Mouse (Mus musculus) testis, postnatal 14 days (tissue): ENCODE measurements around the gene Gucy1b2.

Experiments used
- DNase-seq: peaks from one replicate; pipeline ENCODE4 v3.0.0; 2021; ENCODE audit warnings: low spot score

The Gucy1b2 gene

DNA sequence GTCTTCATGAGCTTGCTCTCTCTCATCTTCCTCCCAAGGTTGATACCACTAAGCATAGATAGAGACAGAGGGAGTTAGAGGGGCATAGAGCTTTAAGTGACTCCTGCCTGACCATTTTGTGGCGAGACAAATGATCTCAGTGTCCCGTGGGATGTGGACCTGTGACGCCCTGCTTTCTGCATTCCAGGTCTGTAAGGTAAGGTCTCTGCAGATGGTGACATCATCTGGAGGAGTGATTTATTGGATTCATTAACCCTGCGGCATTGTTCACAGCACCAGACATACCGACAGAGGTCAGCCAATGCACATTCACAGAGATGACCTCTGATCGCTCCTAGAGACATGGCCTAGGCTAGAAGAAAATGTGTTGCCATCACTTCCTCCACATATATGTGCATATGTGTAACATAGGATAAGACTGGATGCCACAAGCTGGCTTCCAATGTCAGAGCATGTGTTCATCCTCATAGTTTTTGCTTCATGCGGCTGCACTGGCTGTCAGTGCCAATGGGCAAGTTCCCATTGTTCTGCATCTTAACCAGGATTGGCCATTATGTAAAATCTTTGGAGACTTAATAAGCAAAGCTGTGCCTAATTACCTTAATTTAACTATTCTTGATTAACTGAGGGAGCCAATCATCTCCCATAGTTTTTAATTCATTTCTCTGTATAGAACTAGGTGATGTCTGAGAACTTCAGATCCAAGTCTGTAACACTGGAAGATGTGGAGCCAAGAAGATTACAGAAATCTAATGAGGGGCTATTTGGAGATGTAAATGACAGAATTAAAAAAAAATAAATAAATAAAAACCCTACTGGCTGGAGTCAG, 9.5 kb downstream of the Gucy1b2 start:
- no peak for DNase-seq

DNA sequence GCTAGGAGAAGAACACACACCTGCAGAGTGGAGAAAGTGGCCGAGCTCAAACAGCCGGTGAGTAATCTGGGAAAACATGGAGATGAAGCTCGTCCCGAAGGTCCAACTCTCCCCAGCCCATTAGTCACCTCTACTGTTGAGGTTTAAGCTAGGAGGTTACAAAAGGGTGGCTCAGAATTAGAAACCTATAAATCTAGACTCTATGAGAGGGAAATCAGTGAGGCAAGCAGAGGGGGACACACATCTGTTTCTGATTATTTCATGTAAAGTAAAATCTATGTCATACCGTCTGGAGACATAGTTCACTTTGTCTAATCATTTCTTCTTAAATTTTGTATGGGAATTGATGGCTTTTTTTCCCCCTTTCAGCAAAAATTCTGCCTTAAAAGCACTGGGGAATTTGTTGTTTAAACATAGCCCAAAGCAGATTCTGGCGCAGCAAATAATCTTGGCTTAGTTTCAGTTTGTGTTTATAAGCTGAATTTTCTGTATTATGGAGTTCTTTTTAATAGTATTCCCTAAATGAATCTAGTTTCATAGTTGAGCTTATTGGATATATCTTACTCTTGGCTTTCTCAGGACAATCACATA, 12.2 kb downstream of the Gucy1b2 start:
- no peak for DNase-seq

DNA sequence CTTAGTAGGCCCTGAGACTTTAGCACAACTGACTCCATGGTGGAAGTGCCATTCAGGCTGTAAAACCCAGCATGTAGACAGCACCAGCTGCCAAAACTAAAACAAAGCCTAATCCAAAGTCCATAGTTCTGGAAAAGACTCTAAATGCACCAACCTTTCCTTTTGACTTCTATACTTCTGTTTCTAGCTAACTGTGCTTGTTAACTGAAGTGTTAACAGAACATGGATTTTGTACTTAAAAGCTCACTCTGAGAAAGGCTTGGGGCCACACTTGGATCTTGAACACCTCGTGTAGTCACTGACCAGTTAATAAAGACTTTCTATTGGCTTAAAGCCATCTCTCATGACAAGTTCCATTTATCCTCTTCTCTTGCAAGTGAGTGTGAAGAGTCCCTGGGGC, 13.1 kb downstream of the Gucy1b2 start:
- no peak for DNase-seq

DNA sequence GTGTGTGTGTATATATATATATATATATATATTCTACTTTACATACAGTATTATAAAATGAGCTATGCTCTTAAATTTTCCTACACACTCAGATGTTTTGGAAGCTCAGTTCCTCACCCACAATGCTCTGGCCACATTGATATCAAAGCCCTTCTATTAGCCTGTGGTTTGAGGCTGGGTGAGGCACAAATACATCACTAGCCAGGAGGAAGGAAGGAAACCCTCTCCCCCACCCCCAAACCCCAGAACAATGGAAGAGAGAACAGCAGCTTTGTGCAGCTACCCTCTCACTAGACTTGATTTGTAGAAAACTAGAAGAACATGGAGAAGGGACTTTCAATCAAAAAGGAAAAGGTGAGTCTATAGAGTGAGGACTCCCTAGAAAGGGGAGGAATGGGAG, 16.1 kb downstream of the Gucy1b2 start:
- DNase-seq: no peak

DNA sequence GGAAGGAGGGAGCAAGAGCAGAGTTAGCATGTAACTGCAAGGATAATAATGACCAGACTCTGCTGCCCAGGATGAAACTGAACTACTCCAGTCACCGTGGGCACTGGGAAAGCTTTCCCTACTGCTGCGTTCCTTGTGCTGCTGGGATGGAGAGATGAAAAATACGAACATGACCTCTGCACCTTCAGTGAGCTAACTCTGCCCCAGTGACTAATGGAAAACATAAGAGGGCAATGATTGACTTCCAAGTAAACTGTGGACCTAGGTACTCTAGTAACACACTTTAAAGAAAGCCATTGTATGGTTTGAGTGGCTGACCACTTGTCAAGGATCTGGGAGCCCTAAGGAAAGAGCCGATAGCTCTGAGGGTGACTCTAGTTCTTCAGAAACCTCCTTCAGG, 17.9 kb downstream of the Gucy1b2 start:
- no peak for DNase-seq

DNA sequence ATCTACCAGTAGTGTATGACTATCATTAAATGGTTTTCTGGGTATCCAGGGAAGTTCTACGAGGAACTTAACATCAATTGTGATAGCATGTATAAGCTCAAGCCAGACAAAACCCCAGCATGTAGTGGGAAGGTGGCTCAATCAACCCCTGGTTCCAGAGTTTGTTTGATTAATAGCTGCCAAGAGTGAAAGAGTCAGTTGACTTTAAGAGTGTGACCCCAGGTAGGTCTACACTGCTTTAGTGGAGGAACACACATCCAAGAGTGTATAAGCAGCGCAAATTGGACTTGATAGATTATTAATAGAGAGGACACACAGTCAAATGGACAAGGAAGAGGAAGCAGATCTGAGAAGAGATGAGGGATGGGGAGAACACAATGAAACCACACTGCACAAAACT, 18.3 kb downstream of the Gucy1b2 start:
- DNase-seq: no peak

DNA sequence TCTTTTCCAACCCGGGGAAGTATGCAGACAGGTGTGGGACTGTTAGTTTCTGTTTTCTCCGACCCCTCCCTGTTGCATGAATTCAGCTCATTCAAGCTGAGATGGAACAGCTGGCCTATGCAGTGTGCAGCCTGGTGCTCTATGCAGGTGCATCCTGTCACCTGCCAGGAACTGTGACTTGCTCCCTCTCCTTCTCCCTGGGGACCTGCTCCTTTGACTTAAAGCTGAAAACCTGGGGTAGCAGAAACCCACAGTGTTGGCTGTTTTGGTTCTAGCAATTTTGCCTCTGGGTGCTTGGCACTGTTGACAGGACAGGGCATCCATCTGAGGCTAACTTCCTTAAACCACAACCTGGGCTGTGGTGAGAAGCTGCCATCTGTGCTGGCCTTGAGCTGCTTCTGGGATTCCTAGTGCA, 30.8 kb downstream of the Gucy1b2 start:
- no peak for DNase-seq

DNA sequence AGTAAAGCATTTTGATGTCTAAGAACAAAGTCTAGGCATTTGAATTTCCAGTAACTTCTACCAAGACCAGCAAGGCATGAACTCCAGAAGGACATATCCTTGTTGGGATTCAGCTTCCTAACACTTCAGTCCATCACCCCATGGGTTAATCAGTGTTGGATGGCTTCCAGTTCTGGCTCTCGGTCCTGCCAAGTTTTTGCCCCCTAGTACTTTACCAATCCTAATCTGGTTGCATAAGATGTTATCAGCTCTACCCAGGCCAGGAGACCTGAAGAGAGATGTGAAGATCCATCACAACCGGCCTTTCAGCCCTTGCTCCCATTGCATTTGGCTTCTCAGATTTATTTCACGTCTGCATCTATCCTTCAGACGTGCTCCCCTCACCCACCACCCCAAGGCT, 33.8 kb downstream of the Gucy1b2 start:
- DNase-seq: no peak

DNA sequence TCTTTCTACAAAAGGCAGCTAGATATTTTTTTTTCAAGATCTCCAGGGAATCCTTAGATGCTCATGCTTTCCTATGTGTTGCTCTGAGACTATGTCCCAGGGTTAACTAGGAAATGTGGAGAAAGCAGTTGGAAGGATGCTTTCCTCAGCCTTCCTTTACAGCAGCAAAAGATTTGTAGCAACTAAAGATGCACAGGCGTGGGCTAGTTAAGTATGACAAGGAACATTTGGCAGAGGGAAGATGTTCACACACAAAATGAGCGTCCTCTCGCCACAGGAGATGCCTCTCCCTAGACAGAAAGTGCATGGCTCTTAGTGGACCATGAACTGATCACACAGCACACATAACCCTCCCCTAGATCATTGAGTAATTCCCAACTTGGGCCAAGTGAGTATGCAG, 38.6 kb downstream of the Gucy1b2 start:
- no peak for DNase-seq

DNA sequence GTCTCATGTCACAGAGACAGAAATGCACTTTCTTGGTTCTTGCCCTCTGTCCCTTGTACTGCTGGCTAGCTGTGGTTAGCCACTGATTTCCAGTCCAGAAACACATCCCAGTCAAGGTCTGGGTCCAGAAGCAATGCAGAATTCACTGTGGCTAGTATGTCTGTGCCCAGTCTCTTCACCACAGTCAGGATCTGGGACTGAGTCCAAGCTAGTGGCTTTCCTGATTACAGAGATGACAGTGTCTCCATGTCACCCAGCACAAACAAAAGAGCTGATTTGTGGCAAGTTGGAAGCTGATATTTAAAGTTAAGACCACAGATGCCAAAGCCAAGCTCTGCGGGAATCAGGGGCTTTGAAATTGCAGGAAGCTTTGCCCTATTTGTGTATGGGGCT, 39.4 kb downstream of the Gucy1b2 start:
- peak; percentile 12 for DNase-seq

DNA sequence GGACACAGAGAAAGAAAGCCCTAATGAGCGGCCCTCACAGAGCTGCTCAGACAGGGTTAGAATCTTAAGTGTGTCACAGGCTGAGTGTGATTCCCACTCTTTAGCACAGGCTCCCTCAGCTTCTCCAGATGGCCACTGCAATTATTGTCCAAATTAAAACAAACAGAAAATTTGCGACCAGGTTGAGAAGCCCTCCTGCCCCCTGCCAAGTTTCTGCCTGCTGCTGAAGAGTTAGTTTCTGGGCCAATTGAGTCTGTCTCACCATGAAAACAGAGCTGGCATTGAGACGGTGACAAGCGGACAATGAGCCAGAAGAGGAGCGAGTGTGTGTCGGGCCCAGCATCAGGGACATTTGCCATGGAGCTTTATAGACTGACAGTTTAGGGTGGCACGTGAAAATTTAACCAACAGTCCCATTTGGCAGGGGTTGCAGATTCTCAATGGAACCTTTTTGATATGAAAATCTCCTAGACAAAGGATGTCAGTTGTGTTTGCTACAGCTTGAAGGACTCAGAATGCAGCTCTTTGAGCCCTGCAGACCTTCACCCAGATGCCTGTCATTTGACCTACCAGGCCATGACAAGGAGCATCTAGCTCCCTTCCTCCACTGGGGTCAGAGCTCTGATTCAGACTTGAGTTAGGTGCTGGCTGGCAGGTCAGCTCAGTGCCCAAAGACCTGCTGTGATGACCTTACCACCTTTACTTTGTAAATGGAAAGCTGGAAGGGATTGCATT, 39.9 kb downstream of the Gucy1b2 start:
- DNase-seq: no peak

DNA sequence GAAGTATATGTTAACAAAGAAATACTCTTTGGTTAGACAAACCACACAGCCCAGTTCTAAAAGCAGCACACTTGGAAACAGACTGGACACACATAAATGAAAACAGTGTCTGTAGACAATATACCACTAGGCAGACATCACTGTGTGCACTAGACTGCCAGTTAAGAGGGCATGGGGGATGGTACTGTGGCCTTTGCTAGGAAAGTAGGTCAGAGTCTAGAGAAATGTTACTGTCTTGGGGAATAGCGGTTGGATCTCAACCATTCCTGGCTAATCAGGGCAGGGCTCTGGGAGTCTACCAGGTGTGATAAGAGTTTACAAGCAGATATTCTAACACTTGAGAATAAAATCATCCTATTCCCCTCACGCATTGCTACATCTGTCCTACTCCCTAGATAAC, 60.7 kb downstream of the Gucy1b2 start:
- no peak for DNase-seq

DNA sequence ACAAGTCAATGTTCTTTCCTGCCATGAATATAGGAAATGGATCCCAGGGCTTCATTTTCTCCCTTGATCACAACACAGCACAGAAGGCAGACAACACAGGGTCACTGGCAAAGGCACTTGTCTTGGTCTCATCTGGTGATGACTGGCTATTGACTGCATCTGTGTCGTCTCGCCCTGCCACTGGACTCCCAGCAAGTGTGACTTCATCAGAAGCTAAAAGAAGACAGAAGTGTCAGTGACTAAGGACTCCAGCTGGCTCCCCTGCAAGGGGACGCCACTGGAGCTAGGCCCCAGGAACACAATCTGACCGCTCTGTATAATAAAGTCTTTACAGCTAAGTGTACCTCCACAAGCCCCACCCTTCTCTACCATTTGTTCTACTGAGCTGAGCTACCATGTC, 63.3 kb downstream of the Gucy1b2 start:
- DNase-seq: no peak

DNA sequence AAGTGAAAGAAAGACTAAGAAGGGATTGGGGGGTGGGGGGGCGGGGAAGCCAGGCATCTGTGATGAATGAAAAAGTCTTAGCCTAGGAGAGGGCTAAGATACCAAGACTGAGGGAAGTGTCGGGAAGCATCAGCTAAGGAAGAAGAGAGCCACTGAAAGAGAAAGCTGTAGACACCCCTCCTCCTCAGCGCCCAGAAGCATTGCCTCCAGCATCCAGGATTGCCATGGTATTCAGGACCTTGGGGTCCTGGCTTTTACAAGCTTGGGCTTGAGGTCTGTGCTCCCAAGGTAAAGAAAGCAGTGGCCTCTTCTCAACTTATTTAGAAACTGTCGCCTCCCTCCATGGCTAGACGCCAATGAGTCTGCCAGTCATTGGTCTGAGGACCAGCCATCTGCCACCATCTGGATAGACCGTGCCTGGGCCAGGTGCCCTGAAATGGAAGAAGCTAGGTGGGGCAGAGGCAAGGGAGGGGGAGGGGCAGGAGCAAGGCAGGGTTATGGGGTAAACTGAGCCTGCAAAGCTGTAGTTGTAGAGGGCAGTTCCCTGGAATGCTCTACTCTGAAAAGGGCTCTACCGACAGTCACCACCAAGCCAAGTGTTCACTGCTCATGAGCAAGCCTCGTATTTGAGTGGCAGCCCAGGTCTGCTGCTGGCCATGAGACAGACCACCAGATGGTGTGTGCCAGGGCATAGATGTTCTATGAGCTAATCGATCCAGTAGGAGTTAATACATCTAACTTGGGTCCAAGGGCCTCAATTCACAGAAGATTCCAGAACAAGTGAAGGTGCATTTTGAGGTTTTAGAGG, 66.2 kb downstream of the Gucy1b2 start:
- no peak for DNase-seq

DNA sequence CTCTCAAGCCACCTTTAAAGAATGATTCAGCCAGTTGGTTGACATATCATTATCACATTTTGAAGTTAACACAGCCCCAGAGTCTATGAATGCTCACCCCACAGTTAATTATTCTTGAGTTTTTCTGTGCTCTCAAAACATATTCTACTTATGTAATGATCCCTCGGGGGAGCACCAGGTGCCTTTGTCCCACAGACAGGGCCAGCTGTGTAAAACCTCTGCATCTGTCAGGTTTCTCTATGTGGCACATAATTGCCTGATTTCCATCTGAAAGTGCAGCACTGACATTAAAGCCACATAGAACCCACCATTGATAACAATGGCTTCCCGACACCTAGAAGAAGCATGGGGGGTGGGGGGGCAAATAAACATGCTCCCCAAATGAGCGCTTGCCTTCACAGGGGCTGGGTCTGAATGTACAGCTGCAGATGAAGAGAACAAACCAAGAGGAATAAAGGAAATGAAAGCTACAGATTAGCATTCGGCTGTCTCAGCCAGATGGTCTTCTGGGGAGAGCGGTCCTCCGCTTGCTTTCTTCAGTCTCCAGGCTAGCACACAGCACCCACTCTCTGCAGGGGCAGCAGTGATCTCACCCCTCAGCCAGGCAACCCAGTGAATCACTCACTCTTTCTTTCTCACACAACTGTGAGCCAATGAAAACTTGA, 66.9 kb downstream of the Gucy1b2 start:
- no peak for DNase-seq

DNA sequence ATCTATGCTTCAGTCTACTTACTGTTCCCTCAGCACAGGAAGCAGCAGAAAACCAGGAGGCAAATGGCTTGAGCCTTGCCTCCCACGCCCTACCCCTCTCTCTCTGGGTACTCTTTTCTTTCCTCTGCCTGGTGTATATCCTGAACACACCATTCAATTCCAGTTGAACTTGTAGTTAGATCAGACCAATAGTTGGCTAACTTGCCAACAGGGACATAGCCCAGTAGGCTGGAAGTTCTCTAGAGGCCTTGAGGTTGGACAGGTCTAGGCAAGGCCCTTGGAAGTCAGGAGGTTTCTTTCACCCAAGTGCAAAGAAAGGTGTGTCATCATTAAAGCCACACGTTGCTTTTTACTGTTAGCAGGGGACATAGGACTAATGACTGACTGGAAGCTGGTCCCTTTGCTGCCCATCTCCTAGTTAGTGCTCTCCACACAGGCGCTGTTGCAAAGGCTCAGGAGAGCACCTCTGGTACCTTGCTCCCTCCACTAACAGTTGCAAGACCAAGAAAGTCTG, 72.2 kb downstream of the Gucy1b2 start:
- DNase-seq: no peak

DNA sequence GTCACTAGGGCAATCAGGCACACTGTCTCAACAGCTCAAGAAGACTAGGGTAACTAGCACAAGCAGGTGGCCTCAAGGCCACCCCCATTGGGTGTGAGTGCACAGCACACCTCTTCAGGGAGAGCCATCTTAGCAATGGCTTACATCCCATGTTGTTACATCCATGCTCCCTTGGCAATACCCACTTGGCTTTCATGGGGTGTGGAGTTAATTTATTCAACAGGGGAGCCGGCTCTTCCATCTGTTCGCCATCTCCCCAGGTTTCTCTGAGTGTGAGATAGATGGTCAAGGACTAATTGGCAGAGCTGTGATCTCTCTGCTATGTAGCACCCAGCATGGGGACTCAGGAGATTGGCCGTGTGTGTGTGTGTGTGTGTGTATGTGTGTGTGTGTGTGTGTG, 73.0 kb downstream of the Gucy1b2 start:
- DNase-seq: no peak

DNA sequence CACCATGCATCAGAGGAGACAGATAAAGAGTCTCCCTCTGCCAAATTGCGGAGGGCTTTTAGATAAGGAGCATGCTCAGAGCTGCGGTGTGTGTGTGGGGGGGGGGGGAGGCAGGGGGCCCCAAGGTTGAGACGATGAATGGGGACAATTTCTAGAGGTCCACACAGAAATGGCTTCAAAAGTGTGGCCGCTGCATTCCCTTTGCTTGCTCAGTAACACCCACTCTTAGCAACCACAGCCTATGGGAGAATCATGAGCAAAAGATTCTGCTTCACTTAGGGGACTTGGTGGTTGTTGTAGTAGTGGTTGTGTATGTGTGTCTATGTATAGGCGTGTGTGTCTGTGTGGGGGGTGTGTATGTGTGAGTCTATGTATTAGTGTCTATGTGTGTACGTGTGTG, 75.5 kb downstream of the Gucy1b2 start:
- DNase-seq: no peak

DNA sequence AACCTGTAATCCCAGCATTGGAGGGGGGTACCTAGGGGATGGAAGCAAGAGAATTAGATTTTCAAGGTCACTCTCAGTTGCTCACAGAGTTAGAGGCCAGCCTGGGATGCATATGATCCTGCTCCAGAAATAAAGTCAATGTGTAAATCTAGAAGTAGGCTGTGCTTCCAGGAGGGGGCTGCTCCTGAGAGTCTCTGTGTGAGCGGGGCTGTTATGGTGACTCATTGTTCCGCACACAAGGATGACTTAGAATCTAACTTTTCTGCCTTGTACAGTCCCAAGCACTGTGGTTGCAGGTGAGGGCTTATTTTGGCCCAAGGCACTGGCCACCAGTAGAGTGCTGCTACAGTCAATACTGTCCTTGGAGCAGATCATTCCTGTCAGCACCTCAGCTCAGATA, 76.7 kb downstream of the Gucy1b2 start:
- no peak for DNase-seq

DNA sequence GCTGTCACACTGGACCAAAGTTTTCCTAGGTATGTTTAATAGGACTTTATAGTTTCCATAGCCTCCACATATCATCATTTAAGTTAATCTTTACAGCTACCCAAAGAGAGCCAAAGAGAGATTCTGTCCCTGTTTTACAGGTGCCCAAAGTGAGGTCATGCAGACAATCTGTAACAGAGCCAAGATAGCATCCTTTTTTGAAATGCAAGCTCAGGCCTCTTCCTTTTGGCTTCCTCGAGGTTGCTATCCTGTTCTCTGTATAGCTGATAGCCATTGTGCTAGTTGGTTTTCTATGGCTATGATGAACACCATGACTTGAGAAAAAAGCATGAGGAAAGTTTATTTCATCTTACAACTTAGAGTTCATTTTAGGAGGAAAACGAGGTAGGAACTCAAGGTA, 80.0 kb downstream of the Gucy1b2 start:
- DNase-seq: no peak

DNA sequence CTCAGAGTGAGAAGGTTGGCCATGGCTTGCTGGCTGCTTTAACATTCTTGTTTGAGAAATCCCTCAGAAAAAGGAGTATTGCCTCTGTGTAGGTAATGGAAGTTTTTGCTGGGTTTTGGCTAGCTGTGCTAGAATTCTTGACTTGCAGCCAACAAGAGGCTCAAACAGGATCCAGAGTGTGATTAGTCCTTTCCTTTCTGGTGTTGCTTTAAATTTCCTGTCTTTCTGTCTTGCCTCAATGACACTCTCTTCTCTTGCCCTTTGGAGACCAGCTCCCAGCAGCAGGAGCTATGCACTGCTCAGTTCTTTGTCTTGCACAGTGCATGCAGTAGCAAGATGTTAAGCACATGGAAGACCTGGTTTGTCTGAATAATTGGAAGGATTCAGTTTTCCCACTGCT, 80.4 kb downstream of the Gucy1b2 start:
- no peak for DNase-seq

DNA sequence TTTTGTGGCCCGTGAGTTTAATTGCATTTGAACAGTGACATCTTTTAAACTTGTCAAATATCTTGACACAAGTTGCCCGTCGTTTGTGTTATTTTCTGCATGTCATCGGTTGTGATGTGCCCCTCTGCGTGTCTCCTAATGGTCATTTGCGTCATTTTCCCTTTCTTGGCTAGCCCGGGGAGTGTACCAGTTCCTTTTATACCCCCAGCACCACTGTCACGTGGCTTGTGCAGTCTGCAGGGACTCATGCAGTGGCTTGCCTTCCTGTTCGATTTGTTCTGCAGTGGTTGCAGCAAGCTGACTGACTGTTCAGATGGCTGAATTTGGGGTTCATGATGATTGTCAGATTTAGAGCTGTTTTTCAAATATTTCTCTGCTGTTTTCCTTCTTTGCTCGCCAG, 82.1 kb downstream of the Gucy1b2 start:
- no peak for DNase-seq
